Mouse (Mus musculus): Measurements from ENCODE around the gene March6. TPM values are rescaled to one million over a fixed set of nuclear protein-coding genes. Genes with fewer than 3 reads are reported as not detected.

Gene March6
- polyA plus RNA-seq, 1 experiment from 2014 or later: 28.2 TPM

DNA sequence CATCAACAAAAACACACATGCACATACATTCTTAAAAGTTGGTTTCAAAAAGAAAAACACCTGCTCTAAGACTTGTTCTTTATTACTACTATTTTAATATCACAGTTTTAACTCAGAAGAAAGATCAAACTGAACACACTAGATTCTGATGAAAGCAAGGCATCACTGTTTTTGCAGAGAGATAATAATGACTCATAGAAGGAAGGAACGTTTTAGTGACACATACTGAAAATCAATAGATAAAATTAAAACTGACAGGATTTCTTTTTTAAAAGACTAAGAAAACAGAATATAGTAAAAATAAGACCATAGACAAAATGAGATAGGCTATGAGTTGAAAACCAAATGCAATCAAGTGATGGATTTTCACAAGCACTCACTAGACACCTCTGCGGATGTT is 25.8 kb downstream of the March6 start:
- H3K27ac ChIP-seq (ENCODE audit: low read length): no peak overlapping the region
- no peak for ATAC-seq (ENCODE audit: low read depth)
- 80% methylated on average over 2 of the region's 2 CpGs for WGBS
- H3K4me2 ChIP-seq (ENCODE audit: low read depth, low read length): no peak overlapping the region
- H3K9ac ChIP-seq (ENCODE audit: low read length): no peak overlapping the region
- H3K36me3 ChIP-seq (ENCODE audit: control insufficient read depth, insufficient read depth, low read length): peaks cover 13% of the 10 kb centered on the region
- no peaks in the 10 kb centered on the region for H3K27me3 ChIP-seq (ENCODE audit: control insufficient read depth, insufficient read depth, low read depth, low read length)
- H3K9me3 ChIP-seq (ENCODE audit: control insufficient read depth, low read length): no peaks in the 10 kb centered on the region
- no peak overlapping the region for H3K4me3 ChIP-seq (ENCODE audit: low read length)
- no peaks in the 10 kb centered on the region for H3K4me1 ChIP-seq (replicated peaks; ENCODE audit: control insufficient read depth, insufficient read depth, low read length)

- Histone ChIP-seq H3K36me3 (ENCODE audit: control insufficient read depth, insufficient read depth, low read length) (peaks cover 14% of the 10 kb centered on the region), H3K27ac (ENCODE audit: low read length) (no peak overlapping the region), H3K9me3 (ENCODE audit: control insufficient read depth, low read length) (no peaks in the 10 kb centered on the region), H3K4me1 (replicated peaks; ENCODE audit: control insufficient read depth, insufficient read depth, low read length) (no peaks in the 10 kb centered on the region), H3K4me3 (ENCODE audit: low read length) (no peak overlapping the region), H3K27me3 (ENCODE audit: control insufficient read depth, insufficient read depth, low read depth, low read length) (no peaks in the 10 kb centered on the region), H3K4me2 (ENCODE audit: low read depth, low read length) (no peak overlapping the region), H3K9ac (ENCODE audit: low read length) (no peak overlapping the region)
- ATAC-seq (ENCODE audit: low read depth): no peak
- WGBS: 81% methylated on average over 3 of the region's 3 CpGs
These were observed 27.4 kb downstream of the March6 start for GRCm38 (mm10) chr15:31503447-31503846.

DNA sequence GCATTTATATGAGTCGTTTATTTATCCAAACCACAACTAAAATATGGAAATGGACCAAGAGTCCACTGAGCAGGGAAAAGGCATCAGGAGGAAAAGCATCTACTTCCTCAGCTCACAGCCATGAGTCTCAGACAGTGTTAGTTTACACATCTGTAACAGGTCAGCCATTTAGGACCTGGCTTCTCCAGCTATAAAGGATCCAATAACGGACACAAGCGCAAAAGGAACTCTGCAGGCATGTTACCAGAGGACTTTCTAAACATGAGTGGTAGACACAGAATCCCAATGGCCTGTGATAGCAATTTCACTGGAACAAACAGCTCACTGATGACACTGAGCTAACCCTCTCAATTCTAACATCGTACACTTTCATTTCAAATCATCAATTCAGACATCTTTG is 27.9 kb downstream of the March6 start:
- no peak overlapping the region for H3K4me2 ChIP-seq (ENCODE audit: low read depth, low read length)
- H3K4me1 ChIP-seq (replicated peaks; ENCODE audit: control insufficient read depth, insufficient read depth, low read length): no peaks in the 10 kb centered on the region
- H3K4me3 ChIP-seq (ENCODE audit: low read length): no peak overlapping the region
- H3K9ac ChIP-seq (ENCODE audit: low read length): no peak overlapping the region
- no peak for ATAC-seq (ENCODE audit: low read depth)
- H3K9me3 ChIP-seq (ENCODE audit: control insufficient read depth, low read length): no peaks in the 10 kb centered on the region
- H3K27ac ChIP-seq (ENCODE audit: low read length): no peak overlapping the region
- peaks cover 16% of the 10 kb centered on the region for H3K36me3 ChIP-seq (ENCODE audit: control insufficient read depth, insufficient read depth, low read length)
- H3K27me3 ChIP-seq (ENCODE audit: control insufficient read depth, insufficient read depth, low read depth, low read length): no peaks in the 10 kb centered on the region
- 81% methylated on average over 4 of the region's 4 CpGs for WGBS

DNA sequence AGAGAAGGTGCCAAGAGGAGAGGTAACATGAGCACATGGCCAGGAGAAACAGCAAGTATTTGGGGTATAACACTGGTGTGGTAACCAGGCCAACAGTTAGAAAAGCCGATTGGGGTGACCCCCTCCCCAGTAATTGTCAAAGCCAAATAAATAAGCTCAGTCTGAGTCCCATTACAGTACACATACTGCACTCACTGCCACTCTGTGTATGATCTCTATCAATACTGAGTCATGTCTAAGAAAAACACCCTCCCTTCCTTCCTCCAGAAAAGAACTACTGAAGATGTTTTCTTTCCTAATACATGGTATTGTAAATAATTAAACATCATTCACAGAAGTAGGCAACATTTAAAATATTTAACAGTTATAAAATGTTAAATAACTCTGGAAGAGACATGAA is 28.5 kb downstream of the March6 start:
- H3K27ac ChIP-seq (ENCODE audit: low read length): no peak overlapping the region
- no peak for ATAC-seq (ENCODE audit: low read depth)
- H3K4me1 ChIP-seq (replicated peaks; ENCODE audit: control insufficient read depth, insufficient read depth, low read length): no peaks in the 10 kb centered on the region
- 60% methylated on average over 1 of the region's 1 CpGs for WGBS
- no peak overlapping the region for H3K4me3 ChIP-seq (ENCODE audit: low read length)
- no peak overlapping the region for H3K9ac ChIP-seq (ENCODE audit: low read length)
- no peak overlapping the region for H3K4me2 ChIP-seq (ENCODE audit: low read depth, low read length)
- H3K27me3 ChIP-seq (ENCODE audit: control insufficient read depth, insufficient read depth, low read depth, low read length): no peaks in the 10 kb centered on the region
- H3K36me3 ChIP-seq (ENCODE audit: control insufficient read depth, insufficient read depth, low read length): peaks cover 16% of the 10 kb centered on the region
- H3K9me3 ChIP-seq (ENCODE audit: control insufficient read depth, low read length): no peaks in the 10 kb centered on the region

GRCm38 (mm10) chr15:31494803-31495202 is 36.0 kb downstream of the March6 start:
- Histone ChIP-seq H3K9me3 (ENCODE audit: control insufficient read depth, low read length) (no peaks in the 10 kb centered on the region), H3K27me3 (ENCODE audit: control insufficient read depth, insufficient read depth, low read depth, low read length) (no peaks in the 10 kb centered on the region), H3K4me2 (ENCODE audit: low read depth, low read length) (no peak overlapping the region), H3K27ac (ENCODE audit: low read length) (no peak overlapping the region), H3K36me3 (ENCODE audit: control insufficient read depth, insufficient read depth, low read length) (peaks cover 30% of the 10 kb centered on the region), H3K4me1 (replicated peaks; ENCODE audit: control insufficient read depth, insufficient read depth, low read length) (no peaks in the 10 kb centered on the region), H3K9ac (ENCODE audit: low read length) (no peak overlapping the region), H3K4me3 (ENCODE audit: low read length) (no peak overlapping the region)
- WGBS: 81% methylated on average over 9 of the region's 9 CpGs
- no peak for ATAC-seq (ENCODE audit: low read depth)

GRCm38 (mm10) chr15:31494310-31494709 is 36.5 kb downstream of the March6 start:
- Histone ChIP-seq H3K4me2 (ENCODE audit: low read depth, low read length) (no peak overlapping the region), H3K27me3 (ENCODE audit: control insufficient read depth, insufficient read depth, low read depth, low read length) (no peaks in the 10 kb centered on the region), H3K27ac (ENCODE audit: low read length) (no peak overlapping the region), H3K36me3 (ENCODE audit: control insufficient read depth, insufficient read depth, low read length) (peaks cover 30% of the 10 kb centered on the region), H3K9ac (ENCODE audit: low read length) (no peak overlapping the region), H3K9me3 (ENCODE audit: control insufficient read depth, low read length) (no peaks in the 10 kb centered on the region), H3K4me3 (ENCODE audit: low read length) (no peak overlapping the region), H3K4me1 (replicated peaks; ENCODE audit: control insufficient read depth, insufficient read depth, low read length) (no peaks in the 10 kb centered on the region)
- no peak for ATAC-seq (ENCODE audit: low read depth)
- WGBS: 70% methylated on average over 3 of the region's 3 CpGs

GRCm38 (mm10) chr15:31487407-31487806 is 43.4 kb downstream of the March6 start:
- ATAC-seq (ENCODE audit: low read depth): no peak
- no peaks in the 10 kb centered on the region for H3K27me3 ChIP-seq (ENCODE audit: control insufficient read depth, insufficient read depth, low read depth, low read length)
- no peak overlapping the region for H3K4me3 ChIP-seq (ENCODE audit: low read length)
- H3K4me1 ChIP-seq (replicated peaks; ENCODE audit: control insufficient read depth, insufficient read depth, low read length): no peaks in the 10 kb centered on the region
- WGBS: 82% methylated on average over 2 of the region's 2 CpGs
- H3K9ac ChIP-seq (ENCODE audit: low read length): no peak overlapping the region
- H3K9me3 ChIP-seq (ENCODE audit: control insufficient read depth, low read length): no peaks in the 10 kb centered on the region
- peaks cover 16% of the 10 kb centered on the region; the same call in 1 of the 2 replicates for H3K36me3 ChIP-seq (ENCODE audit: control insufficient read depth, insufficient read depth, low read length)
- H3K27ac ChIP-seq (ENCODE audit: low read length): no peak overlapping the region
- H3K4me2 ChIP-seq (ENCODE audit: low read depth, low read length): no peak overlapping the region

- H3K27ac ChIP-seq (ENCODE audit: low read length): no peak overlapping the region
- WGBS: 75% methylated on average over 1 of the region's 1 CpGs
- H3K36me3 ChIP-seq (ENCODE audit: control insufficient read depth, insufficient read depth, low read length): peaks cover 15% of the 10 kb centered on the region
These were observed 54.2 kb downstream of the March6 start for GRCm38 (mm10) chr15:31476678-31477077.

DNA sequence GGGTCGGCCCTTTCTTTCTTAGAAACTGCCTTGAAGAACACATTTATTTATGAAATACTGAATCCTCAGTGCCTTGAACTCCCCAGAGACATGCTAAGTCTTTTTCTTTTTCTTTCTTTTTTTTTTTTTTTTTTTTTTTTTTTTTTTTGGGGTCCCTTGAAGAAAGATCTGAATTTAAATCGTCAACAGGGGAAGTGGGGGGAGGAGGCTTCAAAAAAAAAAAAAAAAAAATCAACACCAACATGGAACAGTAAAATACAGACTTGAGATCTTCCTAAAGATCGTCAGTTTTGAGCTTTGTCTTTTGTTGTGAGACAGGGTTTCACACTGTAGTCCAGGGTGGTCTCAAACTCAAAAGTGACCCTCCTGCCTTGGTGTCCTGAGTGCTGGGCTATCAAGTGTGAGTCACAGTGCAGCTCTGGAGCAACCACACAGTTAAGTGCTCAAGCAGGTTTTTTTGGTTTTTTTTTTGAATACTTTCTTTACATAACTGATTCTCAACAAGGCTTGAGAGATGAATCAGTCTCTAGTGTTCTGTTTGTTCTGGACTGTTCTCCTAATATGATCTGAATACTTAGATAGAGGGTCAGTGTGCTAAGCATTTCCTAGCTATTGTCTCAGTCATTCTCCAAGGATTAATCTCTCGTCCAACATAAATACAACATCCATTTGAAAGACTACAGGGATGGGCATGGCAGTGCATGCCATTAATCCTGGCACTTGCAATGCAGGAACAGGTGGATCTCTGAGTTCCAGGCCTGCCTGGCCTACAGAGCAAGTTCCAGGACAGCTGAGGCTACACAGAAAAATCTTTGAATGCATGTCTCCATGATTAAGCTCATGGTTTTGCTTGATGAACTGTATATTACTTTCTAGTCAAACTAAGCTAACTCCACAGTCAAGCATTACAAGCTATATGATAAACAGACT is 57.9 kb downstream of the March6 start:
- Histone ChIP-seq H3K4me3 (ENCODE audit: low read length) (no peak overlapping the region), H3K9me3 (ENCODE audit: control insufficient read depth, low read length) (no peaks in the 10 kb centered on the region), H3K27ac (ENCODE audit: low read length) (no peak overlapping the region), H3K9ac (ENCODE audit: low read length) (no peak overlapping the region), H3K4me1 (replicated peaks; ENCODE audit: control insufficient read depth, insufficient read depth, low read length) (peaks cover 2% of the 10 kb centered on the region; the same call in 1 of the 2 replicates), H3K4me2 (ENCODE audit: low read depth, low read length) (no peak overlapping the region), H3K36me3 (ENCODE audit: control insufficient read depth, insufficient read depth, low read length) (peaks cover 9% of the 10 kb centered on the region), H3K27me3 (ENCODE audit: control insufficient read depth, insufficient read depth, low read depth, low read length) (no peaks in the 10 kb centered on the region)
- WGBS: 48% methylated on average over 4 of the region's 4 CpGs
- ATAC-seq (ENCODE audit: low read depth): peak; percentile 77

More at GRCm38 (mm10) chr15:31476678-31477077, 54.2 kb downstream of the March6 start:
- Histone ChIP-seq H3K9me3 (ENCODE audit: control insufficient read depth, low read length) (no peaks in the 10 kb centered on the region), H3K4me2 (ENCODE audit: low read depth, low read length) (no peak overlapping the region), H3K4me3 (ENCODE audit: low read length) (no peak overlapping the region), H3K4me1 (replicated peaks; ENCODE audit: control insufficient read depth, insufficient read depth, low read length) (peaks cover 2% of the 10 kb centered on the region; the same call in 1 of the 2 replicates), H3K9ac (ENCODE audit: low read length) (no peak overlapping the region), H3K27me3 (ENCODE audit: control insufficient read depth, insufficient read depth, low read depth, low read length) (no peaks in the 10 kb centered on the region)
- ATAC-seq (ENCODE audit: low read depth): no peak
